Mouse (Mus musculus): ENCODE results near the gene Il6st.

Il6st gene

DNA sequence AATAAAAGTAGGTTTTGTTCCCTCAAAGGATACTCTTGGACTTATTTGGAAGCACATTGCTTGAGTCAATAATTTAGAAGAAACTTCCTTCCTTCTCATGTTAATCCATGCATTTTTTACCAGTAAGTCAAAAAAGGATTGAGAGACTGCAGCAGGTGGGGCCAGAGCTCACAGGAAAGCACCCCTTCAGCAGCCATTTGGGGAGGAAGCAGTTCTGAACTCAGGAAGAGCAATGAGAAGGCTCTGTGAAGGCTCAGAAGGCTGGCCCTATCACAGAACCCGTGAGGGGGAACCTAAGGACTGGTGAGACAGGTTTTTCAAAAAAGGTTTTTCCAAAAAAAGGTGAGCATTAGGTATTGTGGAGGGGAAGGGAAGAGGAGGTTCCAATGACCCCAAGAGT lies 50.7 kb downstream of the Il6st start:
- in situ Hi-C loops (cut with MboI, MseI), result loop anchor here (25.0 kb wide), 2 partner anchors 202 to 727 kb away; no protein-coding TSS in a partner anchor

- in situ Hi-C loops (cut with MboI, MseI), result loop anchor here (25.0 kb wide), 2 partner anchors 210 to 735 kb away; no protein-coding TSS in a partner anchor
Measured at GRCm38 (mm10) chr13:112522261-112522660, 58.4 kb downstream of the Il6st start.

- in situ Hi-C loops (cut with MboI, MseI), result loop anchor here (25.0 kb wide), 2 partner anchors 211 to 736 kb away; no protein-coding TSS in a partner anchor
Measured at GRCm38 (mm10) chr13:112522896-112523295, 59.0 kb downstream of the Il6st start.

GRCm38 (mm10) chr13:112523346-112523970 lies 59.6 kb downstream of the Il6st start:
- in situ Hi-C loops (cut with MboI, MseI), result loop anchor here (25.0 kb wide), 2 partner anchors 211 to 736 kb away; no protein-coding TSS in a partner anchor

DNA sequence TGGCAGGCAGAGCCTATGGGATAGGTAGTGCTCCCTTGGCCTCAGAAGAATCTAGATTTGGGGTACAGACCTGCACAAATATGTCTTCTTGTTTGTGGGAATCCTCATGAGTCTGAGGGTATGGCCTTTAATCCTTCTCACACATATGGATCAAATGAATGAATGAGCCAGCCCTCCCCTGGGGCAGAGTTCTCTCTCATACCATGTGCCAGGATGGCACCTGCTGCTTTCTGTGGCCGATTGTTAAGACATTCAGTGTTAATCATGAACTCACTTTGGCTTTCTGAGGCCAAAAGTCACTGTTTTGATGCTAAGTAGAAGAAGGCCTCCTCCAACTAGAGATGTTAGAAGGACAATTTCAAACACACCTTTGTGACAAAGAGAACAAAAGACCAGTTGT lies 63.3 kb downstream of the Il6st start:
- in situ Hi-C loops (cut with MboI, MseI), result no loop called here

GRCm38 (mm10) chr13:112529893-112530292 lies 66.0 kb downstream of the Il6st start:
- in situ Hi-C loops (cut with MboI, MseI), result no loop called here

DNA sequence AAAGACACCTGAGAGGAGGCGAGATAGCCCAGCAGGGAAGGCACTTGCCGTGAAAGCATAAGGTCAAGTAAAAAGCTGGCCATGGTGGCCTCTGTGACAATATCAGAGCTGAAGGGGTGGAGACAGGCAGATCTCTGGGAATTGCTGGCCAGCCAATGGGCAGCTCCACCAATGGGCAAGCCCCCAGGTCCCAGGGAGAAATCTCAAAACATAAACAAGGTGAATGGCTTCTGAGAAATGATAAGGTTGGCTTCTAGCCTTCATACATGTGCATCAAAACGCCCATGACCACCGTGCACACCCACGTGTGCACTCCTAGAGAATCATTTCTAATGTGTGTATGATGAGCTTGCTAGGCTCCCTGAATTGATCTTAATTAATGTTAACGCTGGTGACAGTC lies 68.4 kb downstream of the Il6st start:
- in situ Hi-C loops (cut with MboI, MseI), result no loop called here

DNA sequence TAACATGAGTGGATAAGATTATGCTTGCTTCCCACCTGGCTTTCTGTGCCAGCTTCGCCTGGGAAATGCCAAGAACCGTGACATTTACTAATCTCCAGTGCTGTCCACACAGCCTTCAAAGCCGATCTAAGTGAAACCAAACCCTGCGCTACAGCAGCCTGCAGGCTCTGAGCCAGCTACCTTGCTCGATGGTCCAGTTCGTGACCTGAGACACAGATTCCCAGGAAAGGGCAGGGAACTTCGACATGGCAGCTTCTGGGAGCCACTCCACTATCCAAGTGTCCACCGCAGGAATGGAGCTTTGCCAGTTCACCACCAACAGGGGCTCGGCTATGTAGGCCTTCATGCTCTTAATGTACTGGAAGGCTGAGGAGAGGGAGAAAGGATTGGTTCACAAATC lies 69.7 kb downstream of the Il6st start:
- in situ Hi-C loops (cut with MboI, MseI), result no loop called here

DNA sequence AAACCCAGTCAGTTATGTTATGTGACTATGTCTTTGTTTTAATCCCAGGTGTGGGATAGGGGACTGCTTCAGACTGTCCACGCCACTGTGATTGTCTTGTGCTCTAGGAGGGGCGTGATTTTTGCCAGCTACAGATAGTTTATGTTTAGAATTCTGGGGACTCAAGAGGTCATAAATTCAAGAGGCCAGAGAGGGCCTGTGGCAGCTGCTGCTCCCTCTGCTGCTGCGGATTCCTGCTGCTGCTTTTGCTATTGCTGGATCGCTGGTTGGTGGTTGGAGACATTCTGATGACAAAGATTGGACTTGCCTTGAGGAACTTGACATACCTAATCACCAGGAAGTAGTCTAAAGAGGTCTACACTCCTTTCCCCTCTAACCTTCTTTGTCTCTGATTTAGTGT lies 72.7 kb downstream of the Il6st start:
- in situ Hi-C loops (cut with MboI, MseI), result no loop called here

GRCm38 (mm10) chr13:112537065-112537464 lies 73.2 kb downstream of the Il6st start:
- in situ Hi-C loops (cut with MboI, MseI), result no loop called here

- in situ Hi-C loops (cut with MboI, MseI), result no loop called here
Measured at GRCm38 (mm10) chr13:112540616-112541015, 76.7 kb downstream of the Il6st start.

- in situ Hi-C loops (cut with MboI, MseI), result no loop called here
Measured at GRCm38 (mm10) chr13:112541223-112541975, 77.5 kb downstream of the Il6st start.

DNA sequence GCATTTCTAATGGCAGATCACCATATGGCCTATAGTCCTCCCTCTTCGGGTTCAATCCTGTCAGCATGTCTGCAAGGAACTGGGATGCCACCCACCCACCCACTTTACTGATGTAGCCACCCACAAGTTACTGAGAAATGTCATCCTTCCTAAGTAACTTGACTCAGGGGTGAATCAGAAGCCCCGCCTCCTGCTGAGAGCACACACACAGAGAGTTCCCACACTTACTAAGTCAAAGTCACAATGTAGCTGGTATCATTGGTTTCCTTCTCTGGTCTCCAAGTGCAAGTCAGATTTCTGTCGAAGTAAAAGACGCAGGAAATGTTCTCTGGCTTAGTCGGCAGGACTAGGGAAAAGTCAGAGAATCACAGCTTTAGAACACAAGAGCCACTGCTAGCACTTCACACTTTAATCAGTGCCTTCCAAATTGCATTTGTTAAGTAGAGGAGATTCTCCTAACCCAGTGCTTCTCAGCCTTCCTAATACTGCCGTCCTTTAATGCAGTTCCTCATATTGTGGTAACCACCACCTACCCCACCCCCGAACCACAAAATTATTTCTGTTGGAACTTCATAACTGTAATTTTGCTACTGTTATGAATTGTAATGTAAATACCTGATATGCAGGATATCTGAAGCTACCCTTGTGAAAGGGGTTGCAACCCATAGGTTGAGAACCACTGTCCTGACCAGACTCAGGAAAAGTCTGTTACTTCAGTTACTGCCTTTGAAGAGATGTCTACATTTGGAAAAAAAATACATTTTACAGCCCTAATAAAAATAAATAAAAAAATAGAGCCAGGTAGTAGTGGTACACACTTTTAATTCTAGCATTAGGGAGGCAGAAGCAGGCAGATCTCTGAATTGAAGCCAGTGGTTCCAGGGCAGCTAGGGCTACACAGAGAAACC lies 88.0 kb downstream of the Il6st start:
- in situ Hi-C loops (cut with MboI, MseI), result no loop called here

DNA sequence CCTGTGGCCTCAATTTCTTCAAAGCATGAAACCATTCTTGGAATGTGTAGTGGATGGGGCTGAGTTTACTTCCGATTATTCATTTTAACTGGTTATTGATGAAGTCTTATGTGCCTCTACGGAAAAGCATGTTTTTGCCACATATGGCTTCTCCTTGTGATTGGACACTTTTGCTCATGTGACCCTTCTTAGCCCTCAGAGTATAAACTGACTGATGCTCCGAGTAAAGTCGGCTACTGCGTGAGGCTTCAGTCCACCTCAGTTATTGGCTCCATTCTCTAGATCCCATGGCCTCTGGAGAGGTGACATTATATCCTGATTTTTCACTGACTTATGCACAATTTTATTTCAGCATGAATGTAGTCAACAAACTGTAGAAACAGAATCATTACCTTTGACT lies 89.4 kb downstream of the Il6st start:
- in situ Hi-C loops (cut with MboI, MseI), result no loop called here

DNA sequence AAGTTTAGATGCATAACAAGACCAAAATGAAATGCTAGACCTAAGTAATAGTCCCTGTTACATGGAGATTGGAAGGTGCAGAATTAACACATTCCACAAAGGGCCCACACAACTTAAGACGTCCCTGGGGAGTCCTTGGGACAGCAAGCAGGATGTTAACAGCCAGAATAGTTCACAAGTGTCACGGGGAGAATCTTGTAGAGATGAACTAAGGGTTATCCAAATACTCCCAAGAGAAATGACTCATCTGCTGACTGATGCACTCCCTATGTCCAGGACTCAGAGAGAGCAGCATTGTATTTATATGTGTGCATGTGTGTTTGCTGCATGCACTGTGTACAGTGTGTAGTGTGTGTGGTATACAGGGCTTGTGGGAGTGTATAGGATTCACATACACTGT lies 92.6 kb downstream of the Il6st start:
- in situ Hi-C loops (cut with MboI, MseI), result no loop called here
